Mouse (Mus musculus): ENCODE measurements at regions not wholly inside any gene's neighbourhood (a gene's known extent, or its start where the extent isn't known, plus 50 kb on each side); places are given as distances from the start of the nearest gene placed in this dataset.

DNA sequence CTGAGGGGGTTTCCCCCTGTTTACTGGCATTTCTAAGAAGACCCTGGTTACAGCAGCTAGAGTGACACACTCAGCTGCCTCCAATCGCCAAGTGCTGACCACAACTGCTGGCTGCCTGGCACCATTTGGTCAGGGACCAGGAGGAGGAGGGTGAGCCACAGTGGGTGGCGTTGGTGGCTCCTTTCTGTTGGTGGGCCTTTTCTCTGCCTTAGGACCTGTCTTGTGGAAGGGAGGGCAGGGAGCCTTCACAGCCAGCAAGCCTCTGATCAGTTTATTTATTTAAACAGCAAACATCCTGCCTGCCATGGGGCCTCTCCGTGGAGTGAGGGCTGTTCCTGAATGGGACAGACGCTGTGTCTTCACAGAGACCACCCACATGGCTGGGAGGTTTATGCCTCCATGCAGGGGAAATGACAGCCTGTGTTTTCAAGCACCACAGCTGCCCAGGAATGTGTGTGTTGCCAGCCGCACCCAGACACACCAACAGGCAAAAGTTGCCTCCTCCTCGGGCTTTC, 86.0 kb downstream of the Hsd17b3 start:
- no peak for TF ChIP-seq CTCF (IDR thresholded peaks at IDR 0.05; ENCODE audit: low read depth)
- TF ChIP-seq EP300 (IDR thresholded peaks at IDR 0.05; ENCODE audit: low read depth), result no peak

All from liver, postnatal 0 days (tissue).